27 mouse cellular contexts compared by ENCODE assay signal in genomic region chr19:11321123-11321522, GRCm38 (mm10). TPM values are rescaled to one million over a fixed set of nuclear protein-coding genes. Genes with fewer than 3 reads are reported as not detected.
DNase-seq lines count a peak whose midpoint lies in the region; ATAC-seq and TF ChIP-seq lines count a peak whose summit lies in the region.
"Had no signal": no experiment of that assay in that cellular context is flagged by ENCODE, and none has a peak within 500 bp of the region (broad histone marks: within the 10 kb centered on the region; RNA-seq: fewer than 3 reads in every experiment).

No protein-coding gene starts in this region.

- no peak overlapping the region for H3K4me3 ChIP-seq in heart, embryonic 11.5 days (ENCODE audit: low read depth, low read length)
- H3K4me3 ChIP-seq in lung, embryonic 14.5 days (ENCODE audit: low read depth, low read length) = no peak overlapping the region
- H3K4me3 ChIP-seq: embryonic facial prominence, embryonic 15.5 days; erythroblast, embryonic 14.5 days; forebrain, embryonic 10.5 days; forebrain, embryonic 15.5 days; heart, embryonic 13.5 days; hindbrain, embryonic 15.5 days had no signal

- H3K9me3 ChIP-seq in heart, embryonic 11.5 days (replicated peaks; ENCODE audit: control insufficient read depth, low read length) = no peaks in the 10 kb centered on the region
- no peaks in the 10 kb centered on the region for H3K9me3 ChIP-seq in lung, embryonic 14.5 days (ENCODE audit: low read depth, low read length)
- H3K9me3 ChIP-seq: embryonic facial prominence, embryonic 15.5 days; forebrain, embryonic 10.5 days; forebrain, embryonic 15.5 days; heart, embryonic 13.5 days; hindbrain, embryonic 15.5 days had no signal

- WGBS in heart, embryonic 11.5 days (ENCODE audit: insufficient replicate concordance) = 73% methylated on average over 1 of the region's 1 CpGs
- WGBS in lung, embryonic 14.5 days = 49% methylated on average over 1 of the region's 1 CpGs

- H3K9ac ChIP-seq in heart, embryonic 11.5 days (ENCODE audit: low read depth, low read length) = no peak overlapping the region
- no peak overlapping the region for H3K9ac ChIP-seq in lung, embryonic 14.5 days
- H3K9ac ChIP-seq: embryonic facial prominence, embryonic 15.5 days; forebrain, embryonic 15.5 days; heart, embryonic 13.5 days; hindbrain, embryonic 15.5 days had no signal

- H3K27ac ChIP-seq in heart, embryonic 11.5 days (ENCODE audit: low read depth, low read length) = no peak overlapping the region
- no peak overlapping the region for H3K27ac ChIP-seq in lung, embryonic 14.5 days (ENCODE audit: low read depth)
- H3K27ac ChIP-seq: embryonic facial prominence, embryonic 15.5 days; forebrain, embryonic 10.5 days; forebrain, embryonic 15.5 days; heart, embryonic 13.5 days; hindbrain, embryonic 15.5 days had no signal

- DNase-seq in heart, adult 11 months = peak; percentile 51
- peak; percentile 2 for DNase-seq in lung, embryonic 14.5 days
- DNase-seq in lung, postnatal 36 days = no peak
- no peak for DNase-seq in urinary bladder, adult 18-20 months (ENCODE audit: low spot score in 2 of 2)
- DNase-seq in ovary, postnatal 10 days (ENCODE audit: low spot score) = no peak
- DNase-seq: adrenal gland, adult 2 months; adrenal gland, postnatal 25 days; cerebellum, adult 2 months; cerebellum, postnatal 10 days; embryo, embryonic 11 days; heart, postnatal 36 days had no signal

- H3K4me1 ChIP-seq in heart, embryonic 11.5 days (ENCODE audit: control insufficient read depth, insufficient read depth, low read length) = no peaks in the 10 kb centered on the region
- no peaks in the 10 kb centered on the region for H3K4me1 ChIP-seq in lung, embryonic 14.5 days (ENCODE audit: insufficient read depth)
- H3K4me1 ChIP-seq: embryonic facial prominence, embryonic 15.5 days; forebrain, embryonic 15.5 days; heart, embryonic 13.5 days; hindbrain, embryonic 15.5 days had no signal

- no peaks in the 10 kb centered on the region for H3K36me3 ChIP-seq in heart, embryonic 11.5 days (ENCODE audit: control insufficient read depth, insufficient read depth, low read length)
- H3K36me3 ChIP-seq in lung, embryonic 14.5 days (ENCODE audit: insufficient read depth) = no peaks in the 10 kb centered on the region
- H3K36me3 ChIP-seq: embryonic facial prominence, embryonic 15.5 days; forebrain, embryonic 10.5 days; forebrain, embryonic 15.5 days; heart, embryonic 13.5 days; hindbrain, embryonic 15.5 days had no signal

- no peak for TF ChIP-seq CTCF in lung, embryonic 14.5 days (IDR thresholded peaks at IDR 0.05; ENCODE audit: low read depth)

- no peaks in the 10 kb centered on the region for H3K27me3 ChIP-seq in heart, embryonic 11.5 days (ENCODE audit: control insufficient read depth, insufficient read depth, low read length)
- no peaks in the 10 kb centered on the region for H3K27me3 ChIP-seq in lung, embryonic 14.5 days (ENCODE audit: insufficient read depth, low read length)
- H3K27me3 ChIP-seq: embryonic facial prominence, embryonic 15.5 days; forebrain, embryonic 15.5 days; heart, embryonic 13.5 days; hindbrain, embryonic 15.5 days had no signal

- ATAC-seq in heart, embryonic 11.5 days (replicated peaks; ENCODE audit: insufficient number of reproducible peaks, low FRiP score, low TSS enrichment) = no peak
- ATAC-seq in lung, embryonic 14.5 days (ENCODE audit: insufficient read depth) = no peak
- 0 out of 2 replicates have a peak, but pooled peaks have one; percentile 17 for ATAC-seq in granulocyte monocyte progenitor cell, adult 5-6 weeks (replicated peaks; ENCODE audit: poor library complexity, severe bottlenecking)
- ATAC-seq: forebrain, embryonic 15.5 days; intestine, embryonic 16.5 days had no signal

- no peak overlapping the region for H3K4me2 ChIP-seq in heart, embryonic 11.5 days
- H3K4me2 ChIP-seq in lung, embryonic 14.5 days = no peak overlapping the region
- H3K4me2 ChIP-seq: embryonic facial prominence, embryonic 15.5 days; forebrain, embryonic 15.5 days; heart, embryonic 13.5 days; hindbrain, embryonic 15.5 days had no signal

RNA-seq across cellular contexts. Expression of gene Ms4a14, which starts 6.9 kb away (rescaled TPM):
- polyA plus RNA-seq in heart, embryonic 11.5 days (2014; fragmentation: Nextera tagmentation; extraction: Ambion mirVana) = not detected in 2 replicates
- polyA plus RNA-seq in lung, embryonic 14.5 days (2014; fragmentation: Nextera tagmentation; extraction: Ambion mirVana) = 0.05 TPM in 1 of 2 replicates, not detected in the other
- not detected in 2 replicates for total RNA-seq in granulocyte monocyte progenitor cell, adult 5-6 weeks (2014; fragmentation: Nextera tagmentation)
- not detected in 2 replicates for total RNA-seq in granulocyte monocyte progenitor cell, adult 5-6 weeks (2017)
- total RNA-seq: adrenal gland, postnatal 25 days; common myeloid progenitor, adult 5-6 weeks; gastrocnemius, adult 8-10 months had no signal
- polyA plus RNA-seq: C2C12; erythroblast, embryonic 14.5 days; forebrain, embryonic 10.5 days; heart, embryonic 13.5 days; hindbrain, embryonic 15.5 days had no signal

RNA-seq across cellular contexts. Expression of gene Ms4a7, which starts 14.8 kb away (rescaled TPM):
- 0.49 TPM in 1 of 2 replicates, not detected in the other for polyA plus RNA-seq in heart, embryonic 11.5 days (2014; fragmentation: Nextera tagmentation; extraction: Ambion mirVana)
- 3.0 and 5.0 TPM in 2 replicates for polyA plus RNA-seq in lung, embryonic 14.5 days (2014; fragmentation: Nextera tagmentation; extraction: Ambion mirVana)
- total RNA-seq in granulocyte monocyte progenitor cell, adult 5-6 weeks (2014; fragmentation: Nextera tagmentation) = not detected in 2 replicates
- total RNA-seq in granulocyte monocyte progenitor cell, adult 5-6 weeks (2017) = not detected in 2 replicates
- polyA plus RNA-seq: C2C12; erythroblast, embryonic 14.5 days; forebrain, embryonic 10.5 days had no signal

RNA-seq across cellular contexts. Expression of gene Ms4a5, which starts 37.5 kb away (rescaled TPM):
- not detected in 2 replicates for polyA plus RNA-seq in heart, embryonic 11.5 days (2014; fragmentation: Nextera tagmentation; extraction: Ambion mirVana)
- polyA plus RNA-seq in lung, embryonic 14.5 days (2014; fragmentation: Nextera tagmentation; extraction: Ambion mirVana) = not detected in 2 replicates
- not detected in 2 replicates for total RNA-seq in granulocyte monocyte progenitor cell, adult 5-6 weeks (2014; fragmentation: Nextera tagmentation)
- total RNA-seq in granulocyte monocyte progenitor cell, adult 5-6 weeks (2017) = not detected in 2 replicates
- total RNA-seq: adrenal gland, adult 2 months; adrenal gland, postnatal 25 days; common myeloid progenitor, adult 5-6 weeks; gastrocnemius, adult 8-10 months; gastrocnemius, postnatal 4 days; heart, postnatal 36 days had no signal
- polyA plus RNA-seq: adrenal gland, adult 2 months; C2C12; cerebellum, adult 2 months; embryonic facial prominence, embryonic 11.5 days; embryonic facial prominence, embryonic 15.5 days; erythroblast, embryonic 14.5 days; forebrain, embryonic 10.5 days; forebrain, embryonic 15.5 days; heart, embryonic 13.5 days; heart, postnatal 0 days; hindbrain, embryonic 11.5 days; hindbrain, embryonic 15.5 days; intestine, embryonic 16.5 days had no signal

RNA-seq across cellular contexts. Expression of gene Ms4a4a, which starts 54.2 kb away (rescaled TPM):
- polyA plus RNA-seq in heart, embryonic 11.5 days (2014; fragmentation: Nextera tagmentation; extraction: Ambion mirVana) = 0.27 and 1.0 TPM in 2 replicates
- 3.5 and 5.1 TPM in 2 replicates for polyA plus RNA-seq in lung, embryonic 14.5 days (2014; fragmentation: Nextera tagmentation; extraction: Ambion mirVana)
- not detected in 2 replicates for total RNA-seq in granulocyte monocyte progenitor cell, adult 5-6 weeks (2014; fragmentation: Nextera tagmentation)
- total RNA-seq in granulocyte monocyte progenitor cell, adult 5-6 weeks (2017) = not detected in 2 replicates
- total RNA-seq: common myeloid progenitor, adult 5-6 weeks had no signal
- polyA plus RNA-seq: C2C12; erythroblast, embryonic 14.5 days had no signal

RNA-seq across cellular contexts. Expression of gene Ms4a1, which starts 55.1 kb away (rescaled TPM):
- polyA plus RNA-seq in heart, embryonic 11.5 days (2014; fragmentation: Nextera tagmentation; extraction: Ambion mirVana) = not detected in 2 replicates
- polyA plus RNA-seq in lung, embryonic 14.5 days (2014; fragmentation: Nextera tagmentation; extraction: Ambion mirVana) = not detected in 2 replicates
- not detected in 2 replicates for total RNA-seq in granulocyte monocyte progenitor cell, adult 5-6 weeks (2014; fragmentation: Nextera tagmentation)
- total RNA-seq in granulocyte monocyte progenitor cell, adult 5-6 weeks (2017) = not detected in 2 replicates
- total RNA-seq: common myeloid progenitor, adult 5-6 weeks; gastrocnemius, adult 8-10 months had no signal
- polyA plus RNA-seq: C2C12; embryonic facial prominence, embryonic 11.5 days; embryonic facial prominence, embryonic 15.5 days; erythroblast, embryonic 14.5 days; forebrain, embryonic 10.5 days; forebrain, embryonic 15.5 days; heart, embryonic 13.5 days; hindbrain, embryonic 11.5 days; hindbrain, embryonic 15.5 days; intestine, embryonic 16.5 days had no signal

Comparison
In these comparisons a context has a peak if more than half of its experiments do, and no peak if none do; other contexts are left out.
1. DNase-seq: peak in heart, adult 11 months (single experiment) and lung, embryonic 14.5 days (single experiment); none in lung, postnatal 36 days (single experiment), urinary bladder, adult 18-20 months (0 of 2) and ovary, postnatal 10 days (single experiment).